Mouse (Mus musculus) midbrain, embryonic 10.5 days (tissue): ENCODE results near the gene Gprc5a. TPM values are rescaled to one million over a fixed set of nuclear protein-coding genes. Genes with fewer than 3 reads are reported as not detected.

ENCODE experiments used
- DNase-seq: peaks from one replicate; pipeline ENCODE4 v3.0.0-alpha.2; 2017; ENCODE audit warnings: low spot score
- H3K27ac ChIP-seq: fragments of 300-500 bp; sonication (generic); replicated peaks from 2 replicates; pipeline ENCODE4 v1.5.1; 2016; ENCODE audit warnings: mild to moderate bottlenecking
- H3K27me3 ChIP-seq: fragments of 300-500 bp; sonication (generic); 2 replicates; pipeline ENCODE4 v1.6.1; 2016; ENCODE audit warnings: low read depth, mild to moderate bottlenecking; ENCODE audit not compliant: poor library complexity, severe bottlenecking
- H3K36me3 ChIP-seq: fragments of 300-500 bp; sonication (generic); 2 replicates; pipeline ENCODE4 v1.6.1; 2016; ENCODE audit warnings: mild to moderate bottlenecking, moderate library complexity
- H3K4me1 ChIP-seq: fragments of 300-500 bp; sonication (generic); 2 replicates; pipeline ENCODE4 v1.6.1; 2016
- H3K4me3 ChIP-seq: fragments of 300-500 bp; sonication (generic); 2 replicates; pipeline ENCODE4 v1.5.1; 2016; ENCODE audit warnings: mild to moderate bottlenecking, moderate library complexity
- H3K9me3 ChIP-seq: fragments of 300-500 bp; sonication (generic); replicated peaks from 2 replicates; pipeline ENCODE4 v1.6.1; 2016; ENCODE audit warnings: mild to moderate bottlenecking
- WGBS: fragments of 180-500 bp; shearing (Covaris S2); methylation state at CpG from one replicate; pipeline ENCODE4 v1.1.7; 2016; 5-methylcytosine and 5-hydroxymethylcytosine counted together
- polyA plus RNA-seq: library from polyadenylated mRNA; unstranded; fragments of >200 nt; fragmentation: Nextera tagmentation; extraction: Ambion mirVana; gene quantifications from 2 replicates; pipeline ENCODE4 v1.2.1, GENCODE M21; 2016

Gene Gprc5a
- polyA plus RNA-seq, 1 experiment from 2014 or later, result 3.5 TPM

DNA sequence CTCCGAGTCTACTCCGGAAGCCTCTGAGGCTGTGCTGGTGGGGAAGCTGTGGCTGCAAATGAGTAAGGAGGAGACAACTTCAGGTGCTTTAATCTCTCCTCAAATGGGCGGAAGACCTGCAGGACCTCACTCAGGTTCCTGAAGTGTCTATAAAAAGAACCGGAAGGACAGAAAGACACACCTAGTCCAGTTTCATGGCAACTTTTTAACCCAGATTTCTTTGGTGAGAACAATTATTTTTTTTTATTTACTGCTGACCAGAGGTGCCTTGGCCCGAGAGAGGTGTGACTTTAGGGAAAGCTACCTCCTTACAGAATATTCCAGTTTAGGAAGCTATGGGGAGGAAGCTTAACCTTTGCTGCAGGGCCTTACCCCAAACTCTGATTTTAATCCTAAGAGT, 52.7 kb downstream of the Gprc5a start, which contains the start of gene Gprc5d:
TSS of gene Gprc5d (minus strand) at position 101 of the 400 bp plus-strand sequence.
- H3K27me3 ChIP-seq, result peaks cover 49% of the 10 kb centered on the region

DNA sequence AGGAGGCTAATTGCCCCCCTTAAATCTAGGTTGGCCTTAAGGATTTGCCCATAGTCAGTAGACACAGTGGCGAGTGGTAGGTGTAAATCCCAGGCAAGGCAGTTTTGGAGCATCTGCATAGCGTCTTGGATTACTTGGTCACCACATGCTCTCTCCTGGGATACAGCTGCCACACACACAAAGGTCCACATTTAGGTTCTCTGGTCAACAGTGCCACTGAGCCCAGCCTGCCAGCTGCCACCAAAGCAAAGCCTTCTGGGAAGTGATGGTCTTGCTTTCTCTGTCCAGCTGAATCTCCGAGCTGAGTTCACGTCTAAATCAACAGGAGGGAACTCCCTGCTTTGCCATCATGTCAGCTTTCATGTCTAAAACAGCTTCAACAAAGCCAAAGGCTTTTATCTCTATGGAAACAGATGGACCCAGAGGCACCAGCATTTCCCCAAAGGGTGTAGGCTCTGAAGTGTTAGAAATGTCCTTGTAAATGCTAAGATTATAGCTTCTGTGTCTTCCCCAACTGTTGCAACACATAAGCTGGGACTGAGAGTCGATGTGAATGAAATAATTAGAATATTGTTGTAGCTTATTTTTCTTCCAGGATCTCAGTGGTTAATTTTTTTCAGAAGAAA, 59.4 kb downstream of the Gprc5a start:
- Histone ChIP-seq H3K9me3 (no peaks in the 10 kb centered on the region), H3K36me3 (no peaks in the 10 kb centered on the region), H3K4me3 (no peak overlapping the region), H3K27ac (no peak overlapping the region), H3K4me1 (peaks cover 5% of the 10 kb centered on the region; the same call in 1 of the 2 replicates), H3K27me3 (no peaks in the 10 kb centered on the region; the same call in 1 of the 2 replicates)
- 69% methylated on average over 5 of the region's 5 CpGs for WGBS
- no peak for DNase-seq

More for the DNA sequence above, 52.7 kb downstream of the Gprc5a start, which contains the start of gene Gprc5d:
- WGBS, result 86% methylated on average over 5 of the region's 5 CpGs
- DNase-seq, result no peak
- Histone ChIP-seq H3K27ac (no peak within 1 kb of the TSS), H3K9me3 (no peaks in the 10 kb centered on the region), H3K36me3 (no peaks in the 10 kb centered on the region), H3K4me3 (no peak within 1 kb of the TSS), H3K4me1 (peaks cover 4% of the 10 kb centered on the region)

GRCm38 (mm10) chr6:135133086-135133485, 67.6 kb downstream of the Gprc5a start:
- Histone ChIP-seq H3K4me3 (no peak overlapping the region), H3K9me3 (no peaks in the 10 kb centered on the region), H3K27me3 (peaks cover 9% of the 10 kb centered on the region; the same call in 1 of the 2 replicates), H3K27ac (no peak overlapping the region), H3K36me3 (no peaks in the 10 kb centered on the region), H3K4me1 (peaks cover 14% of the 10 kb centered on the region)
- DNase-seq, result no peak
- 89% methylated on average over 7 of the region's 7 CpGs for WGBS

GRCm38 (mm10) chr6:135133486-135133885, 68.0 kb downstream of the Gprc5a start:
- Histone ChIP-seq H3K9me3 (no peaks in the 10 kb centered on the region), H3K4me3 (no peak overlapping the region), H3K27me3 (peaks cover 10% of the 10 kb centered on the region; the same call in 1 of the 2 replicates), H3K36me3 (no peaks in the 10 kb centered on the region), H3K27ac (no peak overlapping the region), H3K4me1 (peaks cover 18% of the 10 kb centered on the region)
- 91% methylated on average over 9 of the region's 9 CpGs for WGBS
- no peak for DNase-seq

Other genes with a start within 250 kb of the Gprc5a start
- gene Crebl2, start 235.5 kb upstream of the Gprc5a start, polyA plus RNA-seq, result 1.0 and 1.3 TPM in 2 replicates
- 32.3 and 37.7 TPM in 2 replicates for gene Gpr19, start 167.1 kb upstream of the Gprc5a start, polyA plus RNA-seq
- 15.5 and 20.9 TPM in 2 replicates for gene Cdkn1b, start 145.2 kb upstream of the Gprc5a start, polyA plus RNA-seq
- gene Apold1, start 83.9 kb upstream of the Gprc5a start, polyA plus RNA-seq, result 2.5 and 2.8 TPM in 2 replicates
- 105 and 108 TPM in 2 replicates for gene Ddx47, start 54.0 kb upstream of the Gprc5a start, polyA plus RNA-seq
- gene Gprc5d, start 52.6 kb downstream of the Gprc5a start, polyA plus RNA-seq, result not detected in 2 replicates
- gene Fam234b, start 132.3 kb downstream of the Gprc5a start, polyA plus RNA-seq, result 21.7 and 29.5 TPM in 2 replicates
- 4.8 and 5.2 TPM in 2 replicates for gene Hebp1, start 132.4 kb downstream of the Gprc5a start, polyA plus RNA-seq
- 0.09 and 0.47 TPM in 2 replicates for gene Gsg1, start 188.7 kb downstream of the Gprc5a start, polyA plus RNA-seq
- gene Pbp2, start 244.8 kb downstream of the Gprc5a start, polyA plus RNA-seq, result not detected in 2 replicates